Mouse (Mus musculus): Measurements from ENCODE around the gene Gm12830. TPM values are rescaled to one million over a fixed set of nuclear protein-coding genes. Genes with fewer than 3 reads are reported as not detected.

Gene Gm12830
- polyA plus RNA-seq, 2 experiments = not detected

GRCm38 (mm10) chr4:114845622-114846021, 24.1 kb downstream of the Gm12830 start:
- Histone ChIP-seq H3K4me1 (ENCODE audit: control insufficient read depth, insufficient read depth, low read length) (peaks cover 17% of the 10 kb centered on the region), H3K9me3 (ENCODE audit: control insufficient read depth, low read length) (no peaks in the 10 kb centered on the region), H3K9ac (ENCODE audit: low read depth, low read length, severe bottlenecking) (no peak overlapping the region), H3K36me3 (ENCODE audit: control insufficient read depth, insufficient read depth, low read length) (no peaks in the 10 kb centered on the region), H3K27ac (replicated peaks; ENCODE audit: low read depth, low read length) (no peak overlapping the region), H3K4me3 (replicated peaks; ENCODE audit: low read length) (no peak overlapping the region), H3K4me2 (replicated peaks; ENCODE audit: low read depth, low read length, severe bottlenecking) (no peak overlapping the region), H3K27me3 (ENCODE audit: control insufficient read depth, insufficient read depth, low read length) (peaks cover 29% of the 10 kb centered on the region; the same call in 1 of the 2 replicates)
- 43% methylated on average over 4 of the region's 4 CpGs for WGBS
- no peak for DNase-seq (ENCODE audit: low spot score)
- no peak for ATAC-seq (ENCODE audit: low FRiP score, low read depth)
- TF ChIP-seq POLR2A (IDR thresholded peaks at IDR 0.05; ENCODE audit: borderline replicate concordance, extremely low read depth, insufficient read depth, insufficient read length) = no peak

- H3K27me3 ChIP-seq (ENCODE audit: control insufficient read depth, insufficient read depth, low read length) = peaks cover 20% of the 10 kb centered on the region; the same call in 1 of the 2 replicates
Measured at GRCm38 (mm10) chr4:114846723-114847122, 25.2 kb downstream of the Gm12830 start.

GRCm38 (mm10) chr4:114853968-114854367, 32.4 kb downstream of the Gm12830 start:
- Histone ChIP-seq H3K4me1 (ENCODE audit: control insufficient read depth, insufficient read depth, low read length) (0 out of 2 replicates have a peak, but pooled peaks cover 2% of the 10 kb centered on the region), H3K4me2 (replicated peaks; ENCODE audit: low read depth, low read length, severe bottlenecking) (no peak overlapping the region), H3K27me3 (ENCODE audit: control insufficient read depth, insufficient read depth, low read length) (no peaks in the 10 kb centered on the region), H3K4me3 (replicated peaks; ENCODE audit: low read length) (no peak overlapping the region), H3K27ac (replicated peaks; ENCODE audit: low read depth, low read length) (no peak overlapping the region), H3K9ac (ENCODE audit: low read depth, low read length, severe bottlenecking) (no peak overlapping the region), H3K9me3 (ENCODE audit: control insufficient read depth, low read length) (no peaks in the 10 kb centered on the region), H3K36me3 (ENCODE audit: control insufficient read depth, insufficient read depth, low read length) (no peaks in the 10 kb centered on the region)
- DNase-seq (ENCODE audit: low spot score) (no peak), ATAC-seq (ENCODE audit: low FRiP score, low read depth) (peak; percentile 63)
- no peak for TF ChIP-seq POLR2A (IDR thresholded peaks at IDR 0.05; ENCODE audit: borderline replicate concordance, extremely low read depth, insufficient read depth, insufficient read length)
- WGBS = 24% methylated on average over 2 of the region's 2 CpGs

More at GRCm38 (mm10) chr4:114846723-114847122, 25.2 kb downstream of the Gm12830 start:
- no peak for TF ChIP-seq POLR2A (IDR thresholded peaks at IDR 0.05; ENCODE audit: borderline replicate concordance, extremely low read depth, insufficient read depth, insufficient read length)
- Histone ChIP-seq H3K4me1 (ENCODE audit: control insufficient read depth, insufficient read depth, low read length) (peaks cover 17% of the 10 kb centered on the region), H3K27ac (replicated peaks; ENCODE audit: low read depth, low read length) (no peak overlapping the region), H3K36me3 (ENCODE audit: control insufficient read depth, insufficient read depth, low read length) (no peaks in the 10 kb centered on the region), H3K9me3 (ENCODE audit: control insufficient read depth, low read length) (no peaks in the 10 kb centered on the region), H3K4me3 (replicated peaks; ENCODE audit: low read length) (no peak overlapping the region), H3K9ac (ENCODE audit: low read depth, low read length, severe bottlenecking) (no peak overlapping the region), H3K4me2 (replicated peaks; ENCODE audit: low read depth, low read length, severe bottlenecking) (no peak overlapping the region)
- 44% methylated on average over 5 of the region's 6 CpGs for WGBS
- DNase-seq (ENCODE audit: low spot score) (no peak), ATAC-seq (ENCODE audit: low FRiP score, low read depth) (0 out of 2 replicates have a peak, but pooled peaks have one; percentile 35)

GRCm38 (mm10) chr4:114858426-114858825, 36.9 kb downstream of the Gm12830 start:
- Histone ChIP-seq H3K4me1 (ENCODE audit: control insufficient read depth, insufficient read depth, low read length) (0 out of 2 replicates have a peak, but pooled peaks cover 2% of the 10 kb centered on the region), H3K27ac (replicated peaks; ENCODE audit: low read depth, low read length) (no peak overlapping the region), H3K36me3 (ENCODE audit: control insufficient read depth, insufficient read depth, low read length) (no peaks in the 10 kb centered on the region), H3K27me3 (ENCODE audit: control insufficient read depth, insufficient read depth, low read length) (no peaks in the 10 kb centered on the region), H3K9me3 (ENCODE audit: control insufficient read depth, low read length) (no peaks in the 10 kb centered on the region), H3K4me2 (replicated peaks; ENCODE audit: low read depth, low read length, severe bottlenecking) (no peak overlapping the region), H3K4me3 (replicated peaks; ENCODE audit: low read length) (no peak overlapping the region), H3K9ac (ENCODE audit: low read depth, low read length, severe bottlenecking) (no peak overlapping the region)
- no peak for DNase-seq (ENCODE audit: low spot score)
- WGBS = 49% methylated on average over 5 of the region's 5 CpGs
- TF ChIP-seq POLR2A (IDR thresholded peaks at IDR 0.05; ENCODE audit: borderline replicate concordance, extremely low read depth, insufficient read depth, insufficient read length) = no peak
- no peak for ATAC-seq (ENCODE audit: low FRiP score, low read depth)

- Histone ChIP-seq H3K36me3 (ENCODE audit: control insufficient read depth, insufficient read depth, low read length) (no peaks in the 10 kb centered on the region), H3K27ac (replicated peaks; ENCODE audit: low read depth, low read length) (no peak overlapping the region), H3K27me3 (ENCODE audit: control insufficient read depth, insufficient read depth, low read length) (no peaks in the 10 kb centered on the region), H3K9ac (ENCODE audit: low read depth, low read length, severe bottlenecking) (no peak overlapping the region), H3K9me3 (ENCODE audit: control insufficient read depth, low read length) (no peaks in the 10 kb centered on the region), H3K4me2 (replicated peaks; ENCODE audit: low read depth, low read length, severe bottlenecking) (no peak overlapping the region), H3K4me1 (ENCODE audit: control insufficient read depth, insufficient read depth, low read length) (no peaks in the 10 kb centered on the region), H3K4me3 (replicated peaks; ENCODE audit: low read length) (no peak overlapping the region)
- DNase-seq (ENCODE audit: low spot score) = no peak
- no peak for ATAC-seq (ENCODE audit: low FRiP score, low read depth)
- 69% methylated on average over 5 of the region's 5 CpGs for WGBS
- TF ChIP-seq POLR2A (IDR thresholded peaks at IDR 0.05; ENCODE audit: borderline replicate concordance, extremely low read depth, insufficient read depth, insufficient read length) = no peak
Measured at GRCm38 (mm10) chr4:114863166-114863565, 41.6 kb downstream of the Gm12830 start.
